Comparison of ENCODE assay signal across 10 mouse cellular contexts in genomic region chr5:73114878-73115277, GRCm38 (mm10).
DNase-seq lines count a peak whose midpoint lies in the region; ATAC-seq and TF ChIP-seq lines count a peak whose summit lies in the region.
"Had no signal": no experiment of that assay in that cellular context is flagged by ENCODE, and none has a peak within 500 bp of the region (broad histone marks: within the 10 kb centered on the region; RNA-seq: fewer than 3 reads in every experiment).

No protein-coding gene starts in this region.

- H3K36me3 ChIP-seq in lung, embryonic 14.5 days (ENCODE audit: insufficient read depth) = peaks cover 23% of the 10 kb centered on the region
- peaks cover 64% of the 10 kb centered on the region for H3K36me3 ChIP-seq in embryonic facial prominence, embryonic 10.5 days (replicated peaks)
- peaks cover 14% of the 10 kb centered on the region for H3K36me3 ChIP-seq in stomach, postnatal 0 days (ENCODE audit: control insufficient read depth, insufficient read depth, low read length)

- TF ChIP-seq EP300 in stomach, postnatal 0 days (optimal IDR thresholded peaks at IDR 0.05) = no peak

- peak; percentile 68 for TF ChIP-seq CTCF in lung, embryonic 14.5 days (IDR thresholded peaks at IDR 0.05; ENCODE audit: low read depth)
- peak; percentile 77 for TF ChIP-seq CTCF in stomach, postnatal 0 days (IDR thresholded peaks at IDR 0.05; ENCODE audit: low read depth)

- no peak overlapping the region for H3K9ac ChIP-seq in lung, embryonic 14.5 days
- H3K9ac ChIP-seq in stomach, postnatal 0 days (ENCODE audit: low read length) = no peak overlapping the region
- H3K9ac ChIP-seq: embryonic facial prominence, embryonic 13.5 days; hindbrain, embryonic 12.5 days had no signal

- H3K9me3 ChIP-seq in lung, embryonic 14.5 days (ENCODE audit: low read depth, low read length) = no peaks in the 10 kb centered on the region
- H3K9me3 ChIP-seq in embryonic facial prominence, embryonic 10.5 days = no peaks in the 10 kb centered on the region
- no peaks in the 10 kb centered on the region for H3K9me3 ChIP-seq in stomach, postnatal 0 days (ENCODE audit: control insufficient read depth, low read length)
- H3K9me3 ChIP-seq: embryonic facial prominence, embryonic 13.5 days; hindbrain, embryonic 12.5 days had no signal

- no peak overlapping the region for H3K4me2 ChIP-seq in lung, embryonic 14.5 days
- H3K4me2 ChIP-seq in stomach, postnatal 0 days (replicated peaks; ENCODE audit: low read depth) = no peak overlapping the region
- H3K4me2 ChIP-seq: embryonic facial prominence, embryonic 13.5 days; hindbrain, embryonic 12.5 days had no signal

- 87% methylated on average over 4 of the region's 4 CpGs for WGBS in lung, embryonic 14.5 days
- 90% methylated on average over 4 of the region's 4 CpGs for WGBS in embryonic facial prominence, embryonic 10.5 days
- 87% methylated on average over 4 of the region's 4 CpGs for WGBS in stomach, postnatal 0 days

- no peak overlapping the region for H3K4me3 ChIP-seq in lung, embryonic 14.5 days (ENCODE audit: low read depth, low read length)
- H3K4me3 ChIP-seq in embryonic facial prominence, embryonic 10.5 days = no peak overlapping the region
- no peak overlapping the region for H3K4me3 ChIP-seq in stomach, postnatal 0 days (ENCODE audit: low read depth, low read length)
- H3K4me3 ChIP-seq: embryonic facial prominence, embryonic 13.5 days; hindbrain, embryonic 12.5 days had no signal

- no peaks in the 10 kb centered on the region for H3K4me1 ChIP-seq in lung, embryonic 14.5 days (ENCODE audit: insufficient read depth)
- H3K4me1 ChIP-seq in embryonic facial prominence, embryonic 10.5 days = peaks cover 5% of the 10 kb centered on the region
- H3K4me1 ChIP-seq in stomach, postnatal 0 days (replicated peaks; ENCODE audit: control insufficient read depth, insufficient read depth) = no peaks in the 10 kb centered on the region
- H3K4me1 ChIP-seq: embryonic facial prominence, embryonic 13.5 days; hindbrain, embryonic 12.5 days had no signal

- peak; percentile 35 for DNase-seq in lung, embryonic 14.5 days
- DNase-seq in lung, postnatal 10 days = no peak
- DNase-seq in MEL-GATA-1-ER (ENCODE audit: extremely low read depth, low read depth) = peak; percentile 43
- DNase-seq in embryonic facial prominence, embryonic 10.5 days (ENCODE audit: low spot score) = peak; percentile 26
- no peak for DNase-seq in stomach, postnatal 0 days (ENCODE audit: low spot score)
- DNase-seq in gastrocnemius, postnatal 25 days = no peak
- no peak for DNase-seq in left cerebral cortex, adult 11 months (ENCODE audit: low spot score)
- no peak for DNase-seq in urinary bladder, postnatal 10 days (ENCODE audit: low spot score)

- no peaks in the 10 kb centered on the region for H3K27me3 ChIP-seq in lung, embryonic 14.5 days (ENCODE audit: insufficient read depth, low read length)
- no peaks in the 10 kb centered on the region for H3K27me3 ChIP-seq in embryonic facial prominence, embryonic 10.5 days (replicated peaks; ENCODE audit: low read depth, poor library complexity, severe bottlenecking)
- no peaks in the 10 kb centered on the region for H3K27me3 ChIP-seq in stomach, postnatal 0 days (ENCODE audit: control insufficient read depth, insufficient read depth, low read length)
- H3K27me3 ChIP-seq: embryonic facial prominence, embryonic 13.5 days; hindbrain, embryonic 12.5 days had no signal

- no peak for ATAC-seq in lung, embryonic 14.5 days (ENCODE audit: insufficient read depth)
- ATAC-seq in stomach, postnatal 0 days (ENCODE audit: low FRiP score, low TSS enrichment) = no peak

- H3K27ac ChIP-seq in lung, embryonic 14.5 days (ENCODE audit: low read depth) = no peak overlapping the region
- no peak overlapping the region for H3K27ac ChIP-seq in embryonic facial prominence, embryonic 10.5 days (replicated peaks)
- no peak overlapping the region for H3K27ac ChIP-seq in stomach, postnatal 0 days (replicated peaks)
- H3K27ac ChIP-seq: embryonic facial prominence, embryonic 13.5 days; hindbrain, embryonic 12.5 days had no signal

Comparison
In these comparisons a context has a peak if more than half of its experiments do, and no peak if none do; other contexts are left out.
1. DNase-seq: peak in lung, embryonic 14.5 days (single experiment), MEL-GATA-1-ER (single experiment) and embryonic facial prominence, embryonic 10.5 days (single experiment); none in lung, postnatal 10 days (single experiment), stomach, postnatal 0 days (single experiment), gastrocnemius, postnatal 25 days (single experiment), left cerebral cortex, adult 11 months (single experiment) and urinary bladder, postnatal 10 days (single experiment).